Mouse (Mus musculus): ENCODE data around the gene Cpt1c. TPM values are rescaled to one million over a fixed set of nuclear protein-coding genes. Genes with fewer than 3 reads are reported as not detected.
A peak's percentile ranks its signal among the peaks of the same experiment; 100 is the strongest.

The Cpt1c gene
- polyA plus RNA-seq, 1 experiment, result 6.8 TPM

DNA sequence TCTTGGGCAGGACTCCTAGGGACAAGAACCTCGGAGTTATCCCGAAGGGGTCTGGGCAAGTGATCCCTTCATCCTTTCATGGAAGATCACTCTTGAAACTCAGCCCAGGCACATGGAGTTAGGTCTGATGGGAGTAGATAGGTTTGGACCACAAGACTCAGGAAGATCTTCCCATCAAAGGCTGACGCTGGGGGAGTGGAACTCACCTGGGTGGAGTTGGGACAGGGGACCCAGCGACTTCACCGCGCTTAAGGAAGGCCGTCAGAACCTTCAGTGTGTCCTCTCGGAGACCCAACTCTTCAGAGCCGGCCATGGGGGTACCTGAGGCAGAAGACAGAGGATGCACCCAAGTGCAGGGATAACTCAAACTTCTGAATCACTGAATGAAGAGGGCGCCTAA, 22.0 kb upstream of the Cpt1c start:
- Histone ChIP-seq H3K27ac (ENCODE audit: control insufficient read depth, insufficient read depth, low read length) (no peak overlapping the region), H3K4me1 (replicated peaks; ENCODE audit: control insufficient read depth, insufficient read depth, low read length) (peaks cover 20% of the 10 kb centered on the region), H3K36me3 (ENCODE audit: control insufficient read depth, insufficient read depth, low read length) (peaks cover 21% of the 10 kb centered on the region), H3K27me3 (ENCODE audit: control insufficient read depth, insufficient read depth, low read length) (no peaks in the 10 kb centered on the region), H3K4me3 (ENCODE audit: control insufficient read depth, insufficient read depth, low read length) (peak overlapping the region; percentile 53)
- DNase-seq, result no peak
- 11% methylated on average over 10 of the region's 10 CpGs for WGBS
- TF ChIP-seq POLR2A (IDR thresholded peaks at IDR 0.05; ENCODE audit: control insufficient read depth, extremely low read depth, insufficient read depth, low read length, poor library complexity), result no peak
- TF ChIP-seq CTCF (IDR thresholded peaks at IDR 0.05; ENCODE audit: borderline replicate concordance, control insufficient read depth, extremely low read depth, insufficient read depth, low read length, poor library complexity), result no peak

DNA sequence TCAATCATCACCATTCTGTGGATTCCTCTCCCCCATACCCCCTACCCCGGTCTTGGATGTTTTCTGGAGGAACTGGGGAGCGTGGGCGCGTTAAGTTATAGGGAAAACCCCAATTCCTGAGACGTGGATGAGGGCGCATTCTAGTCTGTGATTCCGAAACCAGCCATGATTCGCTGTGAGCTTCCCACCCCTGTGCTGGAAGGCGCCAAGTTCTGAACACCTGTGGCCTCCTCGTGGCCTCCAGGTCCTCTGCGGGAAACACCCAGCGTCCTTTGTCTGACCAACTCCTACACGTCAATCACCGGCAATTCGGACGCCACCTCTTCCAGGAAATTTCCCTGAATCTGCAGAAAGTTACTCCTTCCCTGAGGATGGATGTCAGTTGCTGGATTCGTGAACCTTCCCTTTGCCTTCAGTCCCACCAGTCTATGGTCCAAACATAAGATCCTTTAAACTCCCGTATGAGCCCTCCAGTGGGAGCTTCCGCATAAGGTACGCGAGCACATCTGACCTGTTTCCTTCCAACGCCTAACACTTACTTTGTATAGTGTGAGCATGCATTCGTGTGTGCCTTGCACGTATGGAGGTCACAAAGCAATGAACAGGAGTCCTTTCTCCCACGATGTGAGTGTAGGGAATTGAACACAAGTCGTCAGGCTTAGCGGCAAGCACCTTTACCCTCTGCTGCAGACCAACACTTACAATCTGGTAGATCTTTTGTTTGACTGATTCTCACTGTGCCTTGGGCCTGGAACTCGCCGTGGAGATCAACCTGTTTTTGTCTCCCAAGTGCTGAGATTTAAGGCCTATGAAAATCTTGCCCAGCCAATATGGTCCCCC, 12.4 kb upstream of the Cpt1c start:
- Histone ChIP-seq H3K4me3 (ENCODE audit: control insufficient read depth, insufficient read depth, low read length) (peak overlapping the region; percentile 64), H3K4me1 (replicated peaks; ENCODE audit: control insufficient read depth, insufficient read depth, low read length) (peaks cover 17% of the 10 kb centered on the region), H3K36me3 (ENCODE audit: control insufficient read depth, insufficient read depth, low read length) (peaks cover 6% of the 10 kb centered on the region), H3K27me3 (ENCODE audit: control insufficient read depth, insufficient read depth, low read length) (no peaks in the 10 kb centered on the region), H3K27ac (ENCODE audit: control insufficient read depth, insufficient read depth, low read length) (peak overlapping the region; percentile 66)
- DNase-seq, result no peak
- no peak; the same call in 1 of the 2 replicates for TF ChIP-seq POLR2A (IDR thresholded peaks at IDR 0.05; ENCODE audit: control insufficient read depth, extremely low read depth, insufficient read depth, low read length, poor library complexity)
- WGBS, result under 1% methylated on average over 29 of the region's 29 CpGs

GRCm38 (mm10) chr7:44986192-44986878, 11.7 kb upstream of the Cpt1c start, which contains the start of gene Prmt1:
TSS of gene Prmt1 (minus strand) at chr7:44986568.
- TF ChIP-seq CTCF (IDR thresholded peaks at IDR 0.05; ENCODE audit: borderline replicate concordance, control insufficient read depth, extremely low read depth, insufficient read depth, low read length, poor library complexity), result peak; percentile 26; the same call in 1 of the 2 replicates
- TF ChIP-seq POLR2A (IDR thresholded peaks at IDR 0.05; ENCODE audit: control insufficient read depth, extremely low read depth, insufficient read depth, low read length, poor library complexity), result peak; percentile 76
- Histone ChIP-seq H3K27ac (ENCODE audit: control insufficient read depth, insufficient read depth, low read length) (peak within 1 kb of the TSS; percentile 66), H3K4me1 (replicated peaks; ENCODE audit: control insufficient read depth, insufficient read depth, low read length) (peaks cover 17% of the 10 kb centered on the region), H3K27me3 (ENCODE audit: control insufficient read depth, insufficient read depth, low read length) (no peaks in the 10 kb centered on the region), H3K36me3 (ENCODE audit: control insufficient read depth, insufficient read depth, low read length) (peaks cover 9% of the 10 kb centered on the region), H3K4me3 (ENCODE audit: control insufficient read depth, insufficient read depth, low read length) (peak within 1 kb of the TSS; percentile 98)
- under 1% methylated on average over 42 of the region's 42 CpGs for WGBS
- DNase-seq, result peak; percentile 98

GRCm38 (mm10) chr7:44985595-44986191, 11.0 kb upstream of the Cpt1c start:
- H3K4me3 ChIP-seq (ENCODE audit: control insufficient read depth, insufficient read depth, low read length), result peak overlapping the region; percentile 98
- H3K27me3 ChIP-seq (ENCODE audit: control insufficient read depth, insufficient read depth, low read length), result no peaks in the 10 kb centered on the region
- peak; percentile 56 for DNase-seq
- peak overlapping the region; percentile 9; the same call in 1 of the 2 replicates for H3K27ac ChIP-seq (ENCODE audit: control insufficient read depth, insufficient read depth, low read length)
- WGBS, result under 1% methylated on average over 45 of the region's 45 CpGs
- no peak for TF ChIP-seq CTCF (IDR thresholded peaks at IDR 0.05; ENCODE audit: borderline replicate concordance, control insufficient read depth, extremely low read depth, insufficient read depth, low read length, poor library complexity)
- peaks cover 17% of the 10 kb centered on the region for H3K4me1 ChIP-seq (replicated peaks; ENCODE audit: control insufficient read depth, insufficient read depth, low read length)
- peaks cover 14% of the 10 kb centered on the region for H3K36me3 ChIP-seq (ENCODE audit: control insufficient read depth, insufficient read depth, low read length)

- H3K27me3 ChIP-seq (ENCODE audit: control insufficient read depth, insufficient read depth, low read length), result no peaks in the 10 kb centered on the region
- TF ChIP-seq CTCF (IDR thresholded peaks at IDR 0.05; ENCODE audit: borderline replicate concordance, control insufficient read depth, extremely low read depth, insufficient read depth, low read length, poor library complexity) (no peak), POLR2A (IDR thresholded peaks at IDR 0.05; ENCODE audit: control insufficient read depth, extremely low read depth, insufficient read depth, low read length, poor library complexity) (no peak)
- WGBS, result 63% methylated on average over 3 of the region's 3 CpGs
- no peak overlapping the region for H3K4me3 ChIP-seq (ENCODE audit: control insufficient read depth, insufficient read depth, low read length)
- H3K4me1 ChIP-seq (replicated peaks; ENCODE audit: control insufficient read depth, insufficient read depth, low read length), result peaks cover 17% of the 10 kb centered on the region
- H3K27ac ChIP-seq (ENCODE audit: control insufficient read depth, insufficient read depth, low read length), result no peak overlapping the region
- DNase-seq, result no peak
- peaks cover 18% of the 10 kb centered on the region for H3K36me3 ChIP-seq (ENCODE audit: control insufficient read depth, insufficient read depth, low read length)
These were observed 10.1 kb upstream of the Cpt1c start for GRCm38 (mm10) chr7:44984833-44985164.

GRCm38 (mm10) chr7:44983944-44984832, 9.5 kb upstream of the Cpt1c start:
- TF ChIP-seq POLR2A (IDR thresholded peaks at IDR 0.05; ENCODE audit: control insufficient read depth, extremely low read depth, insufficient read depth, low read length, poor library complexity), result no peak
- no peak for TF ChIP-seq CTCF (IDR thresholded peaks at IDR 0.05; ENCODE audit: borderline replicate concordance, control insufficient read depth, extremely low read depth, insufficient read depth, low read length, poor library complexity)
- no peak for DNase-seq
- WGBS, result 93% methylated on average over 7 of the region's 7 CpGs
- Histone ChIP-seq H3K27me3 (ENCODE audit: control insufficient read depth, insufficient read depth, low read length) (no peaks in the 10 kb centered on the region), H3K4me1 (replicated peaks; ENCODE audit: control insufficient read depth, insufficient read depth, low read length) (peaks cover 17% of the 10 kb centered on the region), H3K36me3 (ENCODE audit: control insufficient read depth, insufficient read depth, low read length) (peaks cover 18% of the 10 kb centered on the region), H3K4me3 (ENCODE audit: control insufficient read depth, insufficient read depth, low read length) (no peak overlapping the region), H3K27ac (ENCODE audit: control insufficient read depth, insufficient read depth, low read length) (no peak overlapping the region)
